Mouse (Mus musculus) CH12.LX (cell line): Measurements from ENCODE around the gene Ermap. TPM values are rescaled to one million over a fixed set of nuclear protein-coding genes. Genes with fewer than 3 reads are reported as not detected.
A peak's percentile ranks its signal among the peaks of the same experiment; 100 is the strongest.

ENCODE experiments used
- DNase-seq: peaks from one replicate; pipeline ENCODE4 v3.0.0-alpha.2; 2013; ENCODE audit errors: extremely low read depth
- H3K27ac ChIP-seq: 2 replicates; pipeline ENCODE4 v1.5.1; 2012; ENCODE audit warnings: low read depth, mild to moderate bottlenecking, control low read depth, moderate library complexity; ENCODE audit not compliant: insufficient read depth
- H3K27me3 ChIP-seq: replicated peaks from 2 replicates; pipeline ENCODE3; 2012; ENCODE audit warnings: inconsistent platforms
- H3K36me3 ChIP-seq, 2 experiments: replicated peaks in 1 of 2; 2 replicates each; pipeline versions ENCODE3 to v1.6.1; 2012; ENCODE audit warnings: inconsistent platforms in 1 of 2, low read length in 1 of 2, mild to moderate bottlenecking in 1 of 2, mixed read lengths in 1 of 2, moderate library complexity in 1 of 2; ENCODE audit not compliant: control insufficient read depth in 1 of 2, insufficient read depth in 1 of 2
- H3K4me1 ChIP-seq, 2 experiments: 2 replicates each; pipeline ENCODE4 v1.6.1; 2012; ENCODE audit warnings: inconsistent platforms in 1 of 2, moderate library complexity in 1 of 2; ENCODE audit not compliant: insufficient read depth in 2 of 2, control insufficient read depth in 1 of 2
- H3K4me2 ChIP-seq: 2 replicates; pipeline ENCODE4 v1.6.1; 2012; ENCODE audit warnings: low read depth, mild to moderate bottlenecking, control low read depth; ENCODE audit not compliant: poor library complexity, insufficient read depth, severe bottlenecking
- H3K4me3 ChIP-seq, 3 experiments: fragments of 150-350 bp in 1 of 3; sonication (generic) in 1 of 3; replicated peaks in 1 of 3; 2 replicates each; pipeline versions ENCODE3 to v1.5.1; 2011 to 2012; ENCODE audit warnings: low read depth in 2 of 3, low read length in 2 of 3, mild to moderate bottlenecking in 2 of 3, moderate library complexity in 2 of 3, control low read depth in 1 of 3, improper control_type of control experiment in 1 of 3, inconsistent platforms in 1 of 3, mixed read lengths in 1 of 3; ENCODE audit not compliant: poor library complexity in 1 of 3
- H3K79me2 ChIP-seq: replicated peaks from 2 replicates; pipeline ENCODE4 v1.6.1; 2012; ENCODE audit warnings: mild to moderate bottlenecking, moderate library complexity; ENCODE audit not compliant: control insufficient read depth, poor library complexity, insufficient read depth, severe bottlenecking; ENCODE audit errors: extremely low read depth
- H3K9ac ChIP-seq: 2 replicates; pipeline ENCODE4 v1.6.1; 2012; ENCODE audit warnings: low read depth, mild to moderate bottlenecking, control low read depth, moderate library complexity; ENCODE audit not compliant: insufficient read depth
- H3K9me3 ChIP-seq: replicated peaks from 2 replicates; pipeline ENCODE3; 2012; ENCODE audit warnings: low read length, inconsistent platforms, mixed read lengths
- CHD1 ChIP-seq: IDR thresholded peaks from 2 replicates; pipeline ENCODE4 v1.6.1; 2012; ENCODE audit warnings: low read depth, low read length, improper control_type of control experiment, inconsistent platforms
- CTCF ChIP-seq, 2 experiments: IDR thresholded peaks in 1 of 2; conservative IDR thresholded peaks in 1 of 2; 2 replicates each; pipeline ENCODE4 v1.5.1; 2011 to 2012; ENCODE audit warnings: low read depth in 2 of 2, low read length in 2 of 2, improper control_type of control experiment in 1 of 2, inconsistent platforms in 1 of 2, mild to moderate bottlenecking in 1 of 2, moderate library complexity in 1 of 2
- E2F4 ChIP-seq: IDR thresholded peaks from 2 replicates; pipeline ENCODE4 v1.6.1; 2011; ENCODE audit warnings: low read depth, low read length, improper control_type of control experiment; ENCODE audit not compliant: insufficient replicate concordance
- EP300 ChIP-seq: IDR thresholded peaks from 2 replicates; pipeline ENCODE4 v1.6.1; 2011; ENCODE audit warnings: low read length, improper control_type of control experiment
- IRF4 ChIP-seq: IDR thresholded peaks from 2 replicates; pipeline ENCODE4 v1.6.1; 2014; ENCODE audit warnings: low read depth, mild to moderate bottlenecking, inconsistent platforms, low read length, improper control_type of control experiment
- MAX ChIP-seq: IDR thresholded peaks from 2 replicates; pipeline ENCODE4 v1.6.1; 2011; ENCODE audit warnings: low read length, improper control_type of control experiment
- MEF2A ChIP-seq: IDR thresholded peaks from 2 replicates; pipeline ENCODE4 v1.6.1; 2014; ENCODE audit warnings: low read depth, mild to moderate bottlenecking, inconsistent platforms, low read length, improper control_type of control experiment, borderline replicate concordance
- MXI1 ChIP-seq: IDR thresholded peaks from 2 replicates; pipeline ENCODE4 v1.6.1; 2011; ENCODE audit warnings: mild to moderate bottlenecking, low read depth, low read length, improper control_type of control experiment
- NRF1 ChIP-seq: IDR thresholded peaks from 2 replicates; pipeline ENCODE4 v1.6.1; 2014; ENCODE audit warnings: low read depth, mild to moderate bottlenecking, inconsistent platforms, low read length, improper control_type of control experiment, moderate library complexity
- PAX5 ChIP-seq: IDR thresholded peaks from 2 replicates; pipeline ENCODE4 v1.6.1; 2012; ENCODE audit warnings: low read length, inconsistent platforms, mixed read lengths
- POLR2AphosphoS2 ChIP-seq: IDR thresholded peaks from 2 replicates; pipeline ENCODE4 v1.6.1; 2011; ENCODE audit warnings: low read depth, low read length, improper control_type of control experiment
- RAD21 ChIP-seq: IDR thresholded peaks from 2 replicates; pipeline ENCODE4 v1.6.1; 2011; ENCODE audit warnings: low read depth, mild to moderate bottlenecking, low read length, improper control_type of control experiment, moderate library complexity
- UBTF ChIP-seq: IDR thresholded peaks from 2 replicates; pipeline ENCODE4 v1.6.1; 2012; ENCODE audit warnings: low read depth, mild to moderate bottlenecking, inconsistent platforms, low read length, improper control_type of control experiment, moderate library complexity
- USF2 ChIP-seq: conservative IDR thresholded peaks from 2 replicates; pipeline ENCODE4 v1.6.1; 2011; ENCODE audit warnings: low read depth, low read length, improper control_type of control experiment
- ZC3H11A ChIP-seq: IDR thresholded peaks from 2 replicates; pipeline ENCODE4 v1.6.1; 2012; ENCODE audit warnings: low read depth, mild to moderate bottlenecking, inconsistent platforms, low read length, improper control_type of control experiment
- ZKSCAN1 ChIP-seq: IDR thresholded peaks from 2 replicates; pipeline ENCODE4 v1.6.1; 2012; ENCODE audit warnings: low read depth, inconsistent platforms, low read length, improper control_type of control experiment, borderline replicate concordance
- ZMIZ1 ChIP-seq: IDR thresholded peaks from 2 replicates; pipeline ENCODE4 v1.6.1; 2012; ENCODE audit warnings: low read depth, mild to moderate bottlenecking, inconsistent platforms, low read length, improper control_type of control experiment
- dilution Hi-C: fragments of 300-500 bp; cut with MboI; formaldehyde crosslinking; loops from 2 replicates; pipeline ENCODE4 v1.14.3; 2020; ENCODE audit warnings: low sequenced_read_pairs; ENCODE audit not compliant: extremely low pct_unique_long_range_greater_than_20kb, extremely low pct_ligation_motif_present
- in situ Hi-C: fragments of 300-500 bp; cut with MboI; formaldehyde crosslinking; loops from 3 replicates; pipeline ENCODE4 v1.14.3; 2019; ENCODE audit warnings: low sequenced_read_pairs, low pct_ligation_motif_present, low pct_unique_long_range_greater_than_20kb, mixed read lengths
- polyA plus RNA-seq: library from polyadenylated mRNA; unstranded; fragments of >175 nt; gene quantifications from 2 replicates; pipeline ENCODE4 v1.2.1, GENCODE M21; 2012; ENCODE audit warnings: low read depth; ENCODE audit not compliant: insufficient read length
- total RNA-seq, 2 experiments: library from RNA; depleted of rRNA; stranded (reverse); fragments of 300-350 nt in 1 of 2; fragments of >200 nt in 1 of 2; gene quantifications; 2 replicates each; pipeline ENCODE4 v1.2.3; 2012 to 2014

The Ermap gene
- total and polyA plus RNA-seq, 3 experiments: not detected

DNA sequence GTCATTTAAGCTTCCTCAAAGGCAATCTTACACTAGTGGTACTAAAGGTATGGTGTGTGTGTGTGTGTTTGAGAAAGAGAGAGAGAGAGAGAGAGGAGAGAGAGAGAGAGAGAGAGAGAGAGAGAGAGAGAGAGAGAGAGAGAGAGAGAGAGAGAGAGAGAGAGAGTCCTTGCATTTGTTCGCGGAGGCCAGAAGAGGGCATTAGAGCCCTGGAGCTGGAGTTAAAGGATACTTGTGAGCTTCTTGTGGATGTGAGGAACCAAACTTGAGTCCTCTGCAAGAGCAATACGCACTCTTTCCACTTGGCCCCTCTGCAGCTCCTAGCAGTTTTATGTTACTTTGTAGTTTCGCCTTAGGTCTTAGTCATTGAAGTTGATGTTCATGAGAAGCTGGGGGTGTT is 26.8 kb downstream of the Ermap start:
- H3K27ac ChIP-seq: no peak overlapping the region
- H3K4me2 ChIP-seq: no peak overlapping the region
- no peak for DNase-seq
- TF ChIP-seq CTCF (conservative IDR thresholded peaks at IDR 0.05 in 1 of 2, IDR thresholded peaks at IDR 0.05 in 1 of 2; ENCODE audit: low read depth in 2 of 2, low read length in 2 of 2) (peak in 1 of 2 experiments; percentile 29; a peak in 2 of 4 replicates), RAD21 (no peak)
- in situ Hi-C loops: no loop called here
- no peaks in the 10 kb centered on the region for H3K36me3 ChIP-seq
- H3K9me3 ChIP-seq: no peaks in the 10 kb centered on the region
- H3K4me3 ChIP-seq: no peak overlapping the region
- no peaks in the 10 kb centered on the region for H3K79me2 ChIP-seq
- dilution Hi-C loops: no loop called here
- H3K4me1 ChIP-seq: no peaks in the 10 kb centered on the region
- H3K9ac ChIP-seq: no peak overlapping the region
- no peaks in the 10 kb centered on the region for H3K27me3 ChIP-seq

DNA sequence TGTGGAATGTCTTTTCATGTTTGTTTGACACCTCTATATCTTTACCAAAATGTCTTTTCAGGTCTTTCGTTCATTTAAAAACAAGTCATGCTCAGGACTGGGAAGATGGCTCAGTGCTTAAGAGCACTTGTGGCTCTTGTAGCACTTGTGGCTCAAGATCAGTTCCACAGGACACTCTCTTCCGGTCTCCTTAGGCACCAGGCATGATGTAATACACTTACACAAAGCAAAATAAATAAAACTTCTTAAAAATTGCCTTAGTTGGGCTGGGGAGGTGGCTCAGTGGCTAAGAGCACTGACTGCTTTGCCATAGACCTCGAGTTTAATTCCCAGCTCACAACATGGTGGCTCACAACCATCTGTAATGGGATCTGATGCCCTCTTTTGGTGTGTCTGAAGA is 28.5 kb downstream of the Ermap start:
- in situ Hi-C loops: no loop called here

DNA sequence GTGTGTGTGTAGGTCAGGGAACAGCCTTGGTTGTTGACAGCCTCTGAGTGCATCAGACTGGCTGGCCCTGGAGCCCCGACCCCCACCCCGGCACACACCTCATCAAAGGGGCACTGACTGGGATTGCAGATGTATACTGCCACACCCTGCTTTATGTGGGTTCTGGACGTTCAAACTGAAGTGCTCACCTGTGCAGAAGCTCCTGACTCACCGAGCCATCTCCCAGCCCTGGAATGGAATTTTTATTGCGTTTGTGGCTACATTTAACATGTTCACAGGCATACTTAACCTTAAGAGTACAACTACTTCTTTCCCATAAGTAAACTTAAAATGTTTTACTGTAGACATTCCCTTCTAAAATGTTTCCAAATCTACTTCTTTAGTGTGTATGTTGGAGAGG is 31.9 kb downstream of the Ermap start:
- dilution Hi-C loops: no loop called here
- no peaks in the 10 kb centered on the region for H3K4me1 ChIP-seq
- no peak for DNase-seq

More for the DNA sequence above, 28.5 kb downstream of the Ermap start:
- no peak overlapping the region for H3K4me3 ChIP-seq
- no peak overlapping the region for H3K4me2 ChIP-seq
- DNase-seq: no peak
- no peaks in the 10 kb centered on the region for H3K4me1 ChIP-seq
- no peaks in the 10 kb centered on the region for H3K9me3 ChIP-seq
- H3K79me2 ChIP-seq: no peaks in the 10 kb centered on the region
- no peaks in the 10 kb centered on the region for H3K36me3 ChIP-seq
- dilution Hi-C loops: no loop called here
- no peaks in the 10 kb centered on the region for H3K27me3 ChIP-seq
- H3K9ac ChIP-seq: no peak overlapping the region
- no peak overlapping the region for H3K27ac ChIP-seq
- TF ChIP-seq EP300 (no peak), UBTF (no peak), CHD1 (no peak)
- TF ChIP-seq, all 38 proteins: peak for 0

More for the DNA sequence above, 31.9 kb downstream of the Ermap start:
- Histone ChIP-seq H3K9me3 (no peaks in the 10 kb centered on the region), H3K36me3 (no peaks in the 10 kb centered on the region), H3K4me2 (no peak overlapping the region), H3K4me3 (no peak overlapping the region), H3K27ac (no peak overlapping the region), H3K79me2 (no peaks in the 10 kb centered on the region), H3K27me3 (no peaks in the 10 kb centered on the region), H3K9ac (no peak overlapping the region)
- TF ChIP-seq ZKSCAN1 (no peak), CTCF (conservative IDR thresholded peaks at IDR 0.05 in 1 of 2, IDR thresholded peaks at IDR 0.05 in 1 of 2; ENCODE audit: low read depth in 2 of 2, low read length in 2 of 2) (no peak), RAD21 (no peak), MAX (no peak), IRF4 (no peak), NRF1 (no peak), MXI1 (no peak), E2F4 (no peak), ZMIZ1 (no peak), USF2 (no peak), UBTF (no peak), MEF2A (no peak), CHD1 (no peak), ZC3H11A (no peak), POLR2AphosphoS2 (no peak), PAX5 (no peak)
- in situ Hi-C loops: no loop called here
